Mouse (Mus musculus): Measurements from ENCODE around the gene Zscan2.

Gene Zscan2

DNA sequence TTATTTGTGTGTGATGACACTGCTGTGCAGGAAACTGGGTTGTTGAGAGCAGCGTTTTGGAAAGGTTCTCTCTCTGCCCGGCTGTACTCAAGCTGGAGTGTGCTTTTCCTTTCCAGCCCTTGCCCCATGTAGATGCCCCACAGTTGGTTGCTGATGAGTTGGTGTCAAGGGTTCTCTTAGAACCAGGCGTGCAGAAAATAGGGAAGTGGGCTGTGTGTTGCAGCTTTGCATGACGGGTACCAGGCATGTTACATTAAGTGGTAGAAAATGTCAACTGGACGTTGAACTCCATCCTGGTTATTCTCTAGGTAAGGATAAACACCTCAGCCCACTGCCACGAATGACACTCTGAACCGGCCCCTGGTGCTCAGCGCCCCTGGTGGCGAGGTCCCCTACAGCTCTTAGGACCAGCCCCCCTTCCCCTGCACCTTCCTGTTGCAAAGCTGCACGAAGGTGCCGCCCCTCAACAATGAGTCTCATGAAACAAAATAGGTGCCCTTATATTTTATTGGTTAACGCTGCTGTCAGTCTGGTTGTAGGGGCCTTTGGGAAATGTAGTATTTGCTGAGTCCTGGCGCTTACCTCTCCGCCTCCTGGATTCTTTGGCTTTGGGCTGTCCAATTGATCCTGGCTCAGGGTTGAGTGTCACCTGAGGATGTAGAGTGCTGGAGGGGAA lies 22.2 kb downstream of the Zscan2 start:
- DNase-seq (ENCODE audit: low read depth, low spot score), result no peak

DNA sequence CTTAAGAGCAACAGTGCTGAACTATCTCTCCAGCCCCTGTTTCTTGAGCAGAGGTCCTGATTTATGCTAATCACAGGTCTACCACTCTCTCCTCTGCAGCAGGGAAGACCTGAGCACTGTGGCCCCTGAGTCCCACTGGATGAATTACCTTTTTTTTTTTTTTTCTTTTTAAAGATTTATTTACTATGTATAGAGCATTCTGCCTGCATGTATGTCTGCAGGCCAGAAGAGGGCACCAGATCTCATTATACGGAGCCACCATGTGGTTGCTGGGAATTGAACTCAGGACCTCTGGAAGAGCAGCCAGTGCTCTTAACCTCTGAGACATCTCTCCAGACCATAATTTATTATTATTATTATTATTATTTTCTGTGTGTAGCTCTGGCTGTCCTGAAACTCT lies 24.9 kb downstream of the Zscan2 start:
- DNase-seq (ENCODE audit: low read depth, low spot score), result no peak

DNA sequence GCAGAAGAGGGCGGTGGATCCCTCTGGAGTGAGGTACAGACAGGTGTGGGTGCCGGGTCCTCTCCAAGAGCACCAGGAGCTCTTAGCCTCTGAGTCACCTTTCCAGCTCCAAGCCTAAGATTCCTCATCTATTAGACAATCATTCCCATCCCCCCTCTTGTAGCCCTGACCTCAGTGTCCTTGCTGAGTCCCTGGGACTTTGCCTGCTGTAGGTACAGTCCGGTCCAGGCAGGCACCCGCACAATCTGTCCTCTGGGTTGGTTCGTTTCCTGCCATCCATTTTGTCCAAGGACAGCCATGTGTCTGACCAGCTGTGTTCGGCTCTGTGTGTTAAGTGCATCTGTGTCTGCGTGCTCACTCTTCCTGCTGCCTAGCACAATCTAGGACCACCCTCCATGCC lies 27.9 kb downstream of the Zscan2 start:
- no peak for DNase-seq (ENCODE audit: low read depth, low spot score)

DNA sequence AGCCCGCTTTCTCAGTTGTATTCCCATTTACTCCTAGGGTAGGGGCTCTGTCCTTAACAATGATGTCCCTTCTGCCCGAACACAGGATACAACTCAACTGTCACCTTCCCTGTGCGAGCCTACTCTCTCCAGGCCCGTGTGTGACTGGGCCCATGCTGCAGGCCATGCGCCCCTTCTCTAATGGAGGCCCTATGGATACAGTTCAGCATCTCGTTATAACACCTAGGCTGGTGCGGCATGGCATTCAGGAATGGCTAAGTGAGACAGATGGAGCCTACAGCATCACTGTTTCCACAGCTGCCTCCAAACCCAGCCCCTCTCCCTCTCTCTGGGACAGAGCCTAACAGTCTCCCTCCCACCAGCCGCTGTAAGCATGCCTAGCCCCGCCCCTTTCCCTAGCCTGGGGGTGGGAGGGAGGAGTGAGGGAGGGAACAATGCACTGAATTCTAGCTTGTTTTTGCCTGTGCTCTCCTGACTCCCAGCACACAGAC lies 28.3 kb downstream of the Zscan2 start:
- no peak for DNase-seq (ENCODE audit: low read depth, low spot score)

DNA sequence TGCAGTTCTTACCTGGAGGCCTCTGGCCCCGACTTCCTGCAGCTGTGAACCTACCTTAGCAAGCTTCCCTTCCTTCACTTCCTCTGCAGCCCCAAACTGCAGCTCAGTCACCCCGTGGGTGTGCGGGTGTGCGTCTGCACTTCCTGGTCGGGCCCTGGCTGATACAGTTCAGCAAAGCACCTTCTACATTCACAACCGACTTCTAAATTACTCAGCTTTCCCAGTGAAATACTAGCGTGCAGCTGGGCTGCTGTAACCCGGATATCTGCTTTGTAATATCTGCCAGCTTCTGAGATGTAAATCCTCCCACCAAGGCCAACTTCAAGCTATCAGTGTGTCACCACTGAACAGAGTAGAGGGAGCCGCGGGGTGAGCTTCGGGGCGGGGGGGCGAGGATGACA lies 29.1 kb downstream of the Zscan2 start:
- DNase-seq (ENCODE audit: low read depth, low spot score), result no peak

DNA sequence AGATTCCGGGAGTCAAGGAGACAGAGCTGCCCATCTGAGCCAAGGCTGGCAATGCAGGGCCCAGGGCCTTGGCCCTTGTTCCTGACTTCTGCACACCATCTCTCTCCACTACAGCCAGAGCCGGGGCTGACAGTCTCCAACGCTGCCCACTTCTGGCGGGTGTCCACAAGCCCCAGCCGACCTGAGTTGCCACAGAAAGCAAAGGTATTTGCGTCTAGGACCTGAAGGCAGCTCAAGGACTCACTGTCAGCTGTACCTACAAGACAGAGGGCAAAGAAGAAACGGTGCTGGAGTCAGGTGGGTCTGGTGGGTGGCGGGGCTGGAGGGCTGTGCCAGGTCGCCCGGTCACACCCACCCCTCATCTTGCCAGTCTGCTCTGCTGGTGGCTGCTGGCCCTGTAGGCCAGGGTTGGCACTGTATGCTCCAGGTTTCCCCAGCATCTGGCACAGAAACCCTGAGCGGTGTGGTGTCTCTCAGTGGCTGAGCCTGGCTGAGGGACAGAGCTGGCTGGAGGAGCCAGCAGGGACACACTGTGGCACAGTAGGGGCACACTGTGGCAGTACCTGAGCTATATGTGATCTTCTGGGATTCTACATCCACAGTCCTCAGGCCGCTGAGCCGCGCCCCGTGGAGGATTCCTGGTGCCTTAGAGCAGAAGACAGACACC lies 32.5 kb downstream of the Zscan2 start:
- no peak for DNase-seq (ENCODE audit: low read depth, low spot score)

DNA sequence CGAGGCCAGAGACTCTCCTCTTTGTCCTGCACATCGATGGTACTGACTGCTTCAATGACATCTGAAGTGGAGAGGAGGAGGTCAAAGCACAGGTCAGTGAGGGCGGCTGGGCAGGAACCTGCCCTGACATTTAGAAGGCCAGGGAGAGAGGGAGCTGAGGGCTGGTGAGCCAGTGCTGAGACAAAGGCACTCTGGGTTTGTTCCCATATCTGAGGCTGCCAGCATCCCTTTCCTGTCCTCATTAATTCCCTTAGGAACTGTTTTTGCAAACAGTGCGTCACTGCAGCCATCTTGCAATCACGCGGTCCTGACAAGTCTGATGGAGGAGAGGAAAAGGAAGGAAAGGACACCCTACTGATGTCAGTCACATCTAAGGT lies 33.0 kb downstream of the Zscan2 start:
- no peak for DNase-seq (ENCODE audit: low read depth, low spot score)

DNA sequence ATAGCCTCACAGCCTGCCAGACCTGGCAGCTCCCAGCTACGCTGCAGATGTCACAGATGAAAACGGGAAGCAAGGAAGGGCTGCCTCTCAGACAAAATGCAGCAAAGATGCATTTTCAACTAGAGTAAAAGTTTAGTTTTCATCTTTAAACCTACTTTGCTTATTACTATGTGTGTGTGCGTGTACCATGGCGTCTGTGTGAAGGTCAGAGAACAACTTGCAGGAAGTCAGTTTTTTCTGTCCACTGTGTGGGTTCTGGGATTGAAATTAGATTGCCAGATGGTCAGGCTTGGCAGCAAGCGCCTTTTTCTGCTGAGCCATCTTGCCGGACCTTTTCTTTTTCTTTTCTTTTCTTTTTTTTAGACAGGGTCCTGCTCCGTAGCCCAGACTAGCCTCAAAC lies 33.5 kb downstream of the Zscan2 start:
- no peak for DNase-seq (ENCODE audit: low read depth, low spot score)

DNA sequence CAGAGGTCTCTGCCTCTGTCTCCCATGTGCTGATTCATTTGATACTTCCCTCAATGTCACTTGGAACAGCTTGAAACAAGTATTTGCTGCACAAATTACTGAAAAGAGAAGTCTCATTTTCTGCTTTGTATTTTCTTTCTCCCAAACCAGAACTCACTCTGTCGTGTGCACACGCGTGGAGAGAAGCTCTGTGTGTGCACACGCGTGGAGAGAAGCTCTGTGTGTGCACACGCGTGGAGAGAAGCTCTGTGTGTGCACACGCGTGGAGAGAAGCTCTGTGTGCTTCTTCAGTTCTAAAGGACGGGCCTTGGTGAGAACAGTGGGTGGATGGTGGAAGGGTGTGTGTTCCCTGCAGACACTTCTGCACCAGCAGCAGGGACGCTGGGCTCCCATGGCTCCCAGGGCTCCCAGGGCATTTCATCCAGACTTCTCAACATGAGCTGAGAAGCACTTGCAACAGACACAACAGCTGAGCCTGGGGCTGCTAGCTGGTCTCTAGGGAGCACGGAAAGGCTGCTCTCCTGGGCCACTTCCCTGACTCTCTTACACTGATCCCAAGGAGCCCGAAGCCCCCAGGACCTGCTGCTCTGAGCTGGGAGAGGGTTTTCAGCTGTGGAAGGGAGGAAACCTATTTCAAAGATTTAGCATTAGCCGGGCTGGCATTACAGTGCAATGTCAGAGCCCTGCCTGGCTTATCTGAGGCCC lies 34.2 kb downstream of the Zscan2 start:
- DNase-seq (ENCODE audit: low read depth, low spot score), result no peak

DNA sequence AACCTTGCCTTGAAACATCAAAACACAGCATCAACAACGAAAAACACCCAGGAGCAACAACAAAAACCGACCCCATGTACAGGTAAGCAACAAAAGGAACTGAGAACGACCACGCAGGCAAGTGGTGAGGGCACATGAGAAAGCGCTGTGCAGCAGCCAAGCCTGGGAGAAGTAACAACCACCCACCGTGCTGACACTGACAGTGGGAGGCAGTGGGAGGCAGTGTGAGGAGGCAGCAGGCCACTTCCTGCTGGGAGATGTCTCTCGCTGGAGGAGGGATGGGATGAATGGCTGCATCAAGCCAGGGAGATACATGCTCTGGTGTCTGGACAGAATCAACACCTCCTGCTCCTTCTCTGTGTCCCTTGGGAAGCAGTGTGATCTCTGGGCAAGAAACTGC lies 36.4 kb downstream of the Zscan2 start:
- no peak for DNase-seq (ENCODE audit: low read depth, low spot score)

DNA sequence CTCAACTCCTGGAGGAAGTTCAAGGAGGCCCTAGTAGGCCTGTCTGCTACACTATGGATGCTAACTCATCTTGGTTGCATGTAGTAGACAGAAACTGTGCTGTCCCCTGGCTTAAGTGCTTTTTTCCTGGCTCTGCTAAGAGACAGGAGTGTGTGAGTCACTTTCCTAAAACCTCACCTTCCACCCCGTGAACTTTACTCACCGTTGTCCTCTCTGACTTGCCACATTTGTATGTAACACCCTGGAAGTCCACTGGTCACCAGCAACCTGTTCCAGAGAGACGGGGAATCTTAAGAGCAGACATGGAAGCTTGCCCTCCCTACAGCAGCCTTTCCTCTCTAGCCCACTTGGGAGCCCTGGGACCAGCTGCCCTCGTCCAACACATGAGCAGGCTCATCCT lies 37.0 kb downstream of the Zscan2 start:
- DNase-seq (ENCODE audit: low read depth, low spot score), result no peak

DNA sequence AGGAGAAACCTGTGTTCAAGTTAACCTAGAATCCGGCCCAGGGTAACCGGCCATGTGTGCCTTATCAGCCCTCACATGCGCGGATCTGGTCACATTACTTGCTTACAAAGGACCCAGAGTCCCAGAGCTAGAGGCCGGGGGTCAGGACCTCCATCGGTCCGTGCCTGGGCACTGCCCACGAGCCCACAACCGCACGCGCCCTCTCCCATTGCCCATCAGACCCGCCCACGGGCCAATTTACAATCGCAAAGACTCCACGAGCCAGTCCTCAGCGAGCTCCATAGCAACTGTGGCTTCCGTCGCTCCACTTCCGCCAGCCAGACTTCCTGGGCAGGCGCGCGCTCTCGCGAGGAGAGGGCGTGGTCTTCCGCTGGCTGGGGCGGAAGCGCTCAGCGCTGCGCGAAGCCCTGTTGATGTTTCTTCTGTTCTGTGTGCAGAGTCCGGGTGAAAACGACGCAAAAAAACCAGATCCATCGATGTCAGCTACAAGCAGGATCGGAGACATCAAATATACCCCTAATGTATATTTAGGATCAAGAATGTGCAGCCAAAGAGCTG lies 40.3 kb downstream of the Zscan2 start, which contains the start of gene Wdr73:
TSS of gene Wdr73 (minus strand) at position 326 of the 558 bp plus-strand sequence.
- peak; percentile 78 for DNase-seq (ENCODE audit: low read depth, low spot score)

DNA sequence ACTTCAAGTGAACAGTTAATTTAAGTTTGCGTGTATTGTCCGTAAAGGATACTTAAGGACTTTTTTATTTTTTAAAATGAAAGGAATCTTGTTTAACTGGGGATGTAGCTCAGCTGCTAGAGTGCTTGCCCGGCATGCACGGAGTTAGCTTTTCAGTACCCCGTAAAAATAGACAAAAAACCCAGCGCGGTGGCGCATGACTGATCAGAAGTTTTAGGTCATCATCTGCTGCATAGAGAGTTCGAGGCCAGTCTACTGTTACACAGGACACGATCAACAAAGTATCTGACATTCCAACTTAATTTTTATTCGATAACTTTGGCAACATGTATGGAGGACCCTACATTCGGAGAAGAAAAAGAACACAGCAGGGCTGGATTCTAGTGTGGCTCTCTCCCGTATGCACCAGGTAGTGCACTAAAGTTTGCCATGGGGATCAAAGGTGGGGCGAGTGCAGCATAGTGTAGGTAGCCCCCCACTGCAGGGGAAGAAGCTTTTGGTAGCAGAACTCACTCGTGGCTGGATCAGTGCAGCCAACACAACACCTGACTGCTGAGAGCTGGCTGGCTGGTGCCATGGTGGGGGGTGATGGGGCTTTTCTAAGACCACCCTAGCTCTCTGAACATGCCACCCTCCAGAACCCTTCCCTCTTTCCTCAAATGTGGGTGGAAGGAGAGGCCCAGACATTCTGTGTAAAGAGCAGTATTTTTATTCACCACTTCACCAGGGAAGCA lies 41.0 kb downstream of the Zscan2 start:
- DNase-seq (ENCODE audit: low read depth, low spot score), result peak; percentile 24

DNA sequence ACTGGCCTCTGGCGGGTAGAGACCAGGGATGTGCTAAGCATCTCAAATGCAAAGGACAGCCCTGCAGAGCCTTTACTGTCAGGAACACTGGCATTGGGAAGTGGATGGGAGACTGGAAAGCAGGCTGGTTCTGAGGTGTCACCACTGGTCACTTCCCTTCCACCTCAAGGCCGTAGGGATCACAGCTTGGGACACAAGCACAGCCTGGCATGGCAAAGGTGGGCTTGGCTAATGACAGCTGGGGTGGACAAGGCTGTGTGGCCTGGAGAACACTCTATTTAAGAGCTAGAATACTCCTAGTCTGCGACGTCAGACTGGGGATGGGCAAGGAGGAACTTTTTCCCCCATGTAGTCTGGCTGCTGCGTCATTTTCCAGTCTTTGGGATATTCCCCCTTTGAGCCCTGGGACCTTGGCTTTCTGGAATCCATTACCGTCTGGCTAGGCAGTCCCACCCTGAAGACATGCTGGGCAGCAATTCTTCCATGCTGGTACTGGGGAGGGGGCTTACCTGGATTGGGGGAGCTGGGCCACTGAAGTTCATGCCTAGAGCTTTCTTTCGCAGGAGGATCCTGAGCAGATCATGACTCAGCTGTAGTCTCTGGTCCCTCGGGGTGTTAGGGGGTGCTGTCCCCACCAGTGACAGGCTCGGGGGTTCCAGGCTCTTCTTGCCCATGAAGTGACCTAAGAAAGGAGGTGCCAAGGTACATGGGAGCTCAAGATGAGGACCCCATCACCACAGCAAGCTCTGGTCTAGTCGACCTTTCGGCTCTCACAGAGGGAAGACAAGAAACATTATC lies 43.1 kb downstream of the Zscan2 start:
- DNase-seq (ENCODE audit: low read depth, low spot score), result no peak

DNA sequence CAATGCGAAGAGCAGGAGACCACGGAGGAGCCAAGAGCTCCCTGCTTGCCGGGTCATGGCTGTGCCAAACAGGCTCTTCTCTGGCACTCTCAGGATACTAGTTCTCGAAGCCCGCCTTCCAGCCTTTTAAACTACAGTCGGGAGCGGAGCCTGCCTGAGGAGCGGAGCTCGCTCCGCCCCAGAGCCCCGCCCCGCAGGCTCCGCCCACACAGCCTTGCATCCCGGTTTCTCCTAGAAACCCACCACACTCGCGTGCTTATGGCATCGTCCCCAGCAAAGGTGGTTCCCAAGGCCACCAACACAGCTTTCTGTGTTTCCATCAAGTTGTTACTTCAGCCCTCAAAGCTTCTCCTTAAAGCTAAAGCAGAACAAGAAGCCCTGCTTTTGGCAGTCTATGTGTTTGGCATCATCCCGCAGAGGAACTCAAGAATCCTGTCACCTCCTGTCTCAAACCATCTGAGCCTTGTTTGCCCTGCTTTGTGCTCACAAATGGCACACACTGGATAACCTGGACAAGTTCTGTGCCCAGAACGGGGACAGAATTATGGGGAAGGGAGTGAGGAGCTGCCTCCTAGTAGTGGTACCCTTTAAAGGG lies 44.3 kb downstream of the Zscan2 start, which contains the start of gene Nmb:
TSS of gene Nmb (minus strand) at position 156 of the 595 bp plus-strand sequence.
- DNase-seq (ENCODE audit: low read depth, low spot score), result peak; percentile 31

DNA sequence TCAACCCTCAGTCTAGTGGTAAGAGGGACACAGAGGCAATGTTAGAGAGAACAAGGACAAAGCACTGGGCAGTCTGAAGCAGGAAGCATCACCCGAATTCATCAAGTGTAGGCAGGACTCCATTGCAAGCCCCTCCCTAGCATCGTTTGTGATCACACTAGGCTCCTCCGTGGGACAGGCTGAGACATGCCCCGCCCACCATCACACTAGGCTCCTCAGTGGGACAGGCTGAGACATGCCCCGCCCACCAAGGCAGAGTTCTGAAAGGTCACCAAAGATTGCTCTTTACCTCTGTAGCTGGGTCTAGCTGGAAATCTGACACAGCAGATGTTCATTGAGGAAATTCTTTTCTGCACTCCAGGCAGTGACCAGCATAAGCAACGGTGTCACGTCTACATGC lies 50.3 kb downstream of the Zscan2 start:
- DNase-seq (ENCODE audit: low read depth, low spot score), result no peak

DNA sequence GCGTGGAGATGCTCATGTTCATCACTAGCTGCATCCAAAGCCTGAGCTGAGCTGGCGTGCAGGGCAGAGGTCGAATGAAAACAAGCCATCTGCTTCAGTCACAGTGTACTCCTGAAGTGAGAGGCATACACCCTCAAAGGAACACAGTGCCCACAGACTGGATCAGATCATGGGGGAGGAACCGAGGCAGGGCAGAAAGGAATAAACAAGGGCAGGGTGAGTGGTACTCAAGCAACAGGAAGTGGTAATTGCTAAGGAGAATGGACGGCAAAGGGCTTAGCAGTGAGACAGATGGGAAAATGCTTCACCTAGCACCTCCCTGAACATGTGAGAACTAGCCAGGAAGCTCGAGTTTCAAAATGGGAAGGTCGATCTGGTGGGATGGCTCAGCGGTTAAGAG lies 51.8 kb downstream of the Zscan2 start:
- no peak for DNase-seq (ENCODE audit: low read depth, low spot score)

DNA sequence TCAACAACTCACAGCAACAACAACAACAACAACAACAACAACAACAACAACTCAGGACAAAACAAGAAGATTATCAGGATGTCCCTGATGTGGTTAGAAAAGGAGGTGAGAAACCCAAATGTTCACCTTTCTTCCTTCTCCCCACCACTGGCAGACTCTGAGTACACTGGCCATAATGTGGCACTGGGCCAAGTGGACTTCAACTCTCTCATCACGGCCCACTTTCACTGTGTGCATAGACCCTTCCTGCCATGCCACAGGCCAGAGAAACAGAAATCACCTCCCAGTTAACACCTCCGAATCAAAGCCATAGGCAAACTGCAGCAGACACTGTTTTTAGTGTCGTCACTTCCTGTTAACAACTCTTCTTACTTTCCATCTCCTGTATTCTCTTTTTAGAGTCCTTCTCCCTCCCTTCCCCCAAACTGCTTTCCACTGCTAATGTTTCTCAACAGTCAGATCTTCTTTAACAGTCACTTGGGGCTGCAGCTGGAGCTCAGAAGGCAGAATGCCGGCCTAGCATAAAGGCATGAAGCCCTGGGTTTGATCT lies 57.3 kb downstream of the Zscan2 start:
- DNase-seq (ENCODE audit: low read depth, low spot score), result no peak

DNA sequence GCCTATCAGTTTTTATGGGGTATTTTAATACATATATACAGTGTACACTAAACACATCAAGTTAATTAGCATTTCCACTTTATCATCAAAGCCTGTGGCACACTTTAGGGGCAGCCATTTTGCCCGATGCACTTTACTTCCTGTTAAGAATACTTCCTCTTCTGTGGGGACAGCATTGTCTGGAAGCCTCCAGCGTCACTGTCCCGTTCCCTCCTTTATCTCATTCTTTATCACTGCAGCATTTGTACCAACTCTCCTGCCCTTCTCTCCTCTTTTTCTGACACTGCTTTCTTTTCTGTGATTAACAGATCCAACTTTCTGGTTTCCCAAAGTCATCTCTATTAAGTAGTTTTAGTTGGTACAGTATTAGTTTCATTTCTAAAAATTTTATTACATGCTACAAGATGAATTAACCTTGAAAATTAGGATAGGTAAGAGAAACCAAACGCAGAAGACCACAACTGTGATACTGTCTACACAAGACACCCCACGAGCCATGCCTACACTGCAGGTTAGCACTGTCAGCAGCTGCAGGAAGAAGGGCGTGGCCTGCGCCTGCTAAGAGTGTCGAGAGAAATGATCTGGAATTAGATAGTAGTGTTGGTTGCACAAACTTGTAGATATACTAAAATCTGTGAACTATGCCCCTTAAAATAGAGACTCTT lies 58.4 kb downstream of the Zscan2 start:
- no peak for DNase-seq (ENCODE audit: low read depth, low spot score)

DNA sequence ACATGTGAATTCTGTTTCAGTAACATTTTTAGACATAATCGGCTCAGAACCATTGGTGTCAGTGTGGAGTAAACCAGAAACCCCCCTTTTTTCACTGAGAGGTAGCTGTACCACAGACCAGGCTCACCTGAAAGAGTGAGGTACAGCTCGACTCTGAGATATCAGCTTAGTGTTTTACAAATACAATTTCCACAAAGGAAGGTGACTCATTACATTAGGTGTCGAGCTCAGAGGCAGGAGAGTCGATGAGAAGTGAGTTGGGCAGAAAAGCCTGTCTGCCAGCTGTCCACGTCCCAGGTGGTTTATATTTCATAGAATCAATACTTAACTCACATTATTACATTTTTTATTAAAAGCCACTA lies 58.9 kb downstream of the Zscan2 start:
- DNase-seq (ENCODE audit: low read depth, low spot score), result no peak
